Mouse (Mus musculus): ENCODE results near the gene Nkx2-4.

DNA sequence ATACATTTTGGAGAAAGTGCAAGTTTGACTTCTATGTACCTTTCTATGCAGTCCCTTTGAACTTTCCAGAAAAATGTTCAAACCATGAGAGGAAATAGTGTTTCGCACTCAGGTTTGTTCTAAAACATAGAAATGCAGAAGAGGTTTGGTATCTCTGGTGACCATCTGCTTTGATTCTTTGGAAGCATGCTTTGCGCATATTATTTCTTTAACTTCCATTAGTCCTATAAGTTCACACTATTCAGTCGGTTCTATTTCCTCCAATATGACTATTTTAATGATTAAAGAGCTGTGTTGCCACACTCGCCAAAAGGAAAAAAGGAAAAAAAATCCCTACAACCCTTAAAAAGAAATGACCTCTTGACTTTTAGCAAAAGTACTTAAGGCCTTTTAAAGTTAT lies 2.9 kb downstream of the Nkx2-4 start:
- TF ChIP-seq CTCF (IDR thresholded peaks at IDR 0.05; ENCODE audit: extremely low read depth, insufficient read depth, insufficient read length, insufficient replicate concordance) (no peak), POLR2A (IDR thresholded peaks at IDR 0.05; ENCODE audit: low read depth, low read length) (no peak)

All from spleen, adult 2 months (tissue).